Mouse (Mus musculus) limb, embryonic 13.5 days (tissue): ENCODE results near the gene Serpina1c. TPM values are rescaled to one million over a fixed set of nuclear protein-coding genes. Genes with fewer than 3 reads are reported as not detected.

ENCODE experiments used
- polyA plus RNA-seq: library from polyadenylated mRNA; unstranded; fragments of >200 nt; fragmentation: Nextera tagmentation; extraction: Ambion mirVana; gene quantifications from 2 replicates; pipeline ENCODE4 v1.2.1, GENCODE M21; 2015

Gene Serpina1c
- polyA plus RNA-seq, 1 experiment from 2014 or later = not detected

Other genes with a start within 250 kb of the Serpina1c start
- gene Serpina6, start 247.7 kb downstream of the Serpina1c start, polyA plus RNA-seq = 0.18 and 5.3 TPM in 2 replicates
- not detected in 2 replicates for gene Serpina16, start 228.7 kb downstream of the Serpina1c start, polyA plus RNA-seq
- gene Serpina1f, start 209.4 kb downstream of the Serpina1c start, polyA plus RNA-seq = not detected in 2 replicates
- not detected in 2 replicates for gene Serpina1d, start 131.3 kb downstream of the Serpina1c start, polyA plus RNA-seq
- gene Serpina1b, start 74.5 kb downstream of the Serpina1c start, polyA plus RNA-seq = 0.36 and 1.5 TPM in 2 replicates
- gene Serpina1a, start 41.3 kb downstream of the Serpina1c start, polyA plus RNA-seq = 0.14 and 0.69 TPM in 2 replicates
- 0.45 TPM in 1 of 2 replicates, not detected in the other for gene Serpina1e, start 54.1 kb upstream of the Serpina1c start, polyA plus RNA-seq
- not detected in 2 replicates for gene Serpina11, start 85.1 kb upstream of the Serpina1c start, polyA plus RNA-seq
- not detected in 2 replicates for gene Serpina9, start 108.9 kb upstream of the Serpina1c start, polyA plus RNA-seq
- gene Serpina12, start 139.6 kb upstream of the Serpina1c start, polyA plus RNA-seq = not detected in 2 replicates
- not detected in 2 replicates for gene Serpina5, start 196.2 kb upstream of the Serpina1c start, polyA plus RNA-seq
- not detected in 2 replicates for gene Serpina3a, start 207.8 kb upstream of the Serpina1c start, polyA plus RNA-seq
- not detected in 2 replicates for gene Serpina3b, start 223.1 kb upstream of the Serpina1c start, polyA plus RNA-seq
- gene Serpina3c, start 249.0 kb upstream of the Serpina1c start, polyA plus RNA-seq = not detected in 2 replicates